Mouse (Mus musculus) ES-Bruce4 (cell line): Measurements from ENCODE around the gene Ccdc62.

Source experiments
- CTCF ChIP-seq: IDR thresholded peaks from one replicate; pipeline ENCODE4 v1.8.1; 2011; ENCODE audit warnings: low read depth, low read length
- EP300 ChIP-seq: IDR thresholded peaks from 2 replicates; pipeline ENCODE4 v1.6.1; 2011; ENCODE audit warnings: low read depth, low read length; ENCODE audit not compliant: insufficient read depth
- POLR2A ChIP-seq: IDR thresholded peaks from one replicate; pipeline ENCODE4 v1.8.1; 2011; ENCODE audit warnings: low read length; ENCODE audit not compliant: insufficient read depth

- TF ChIP-seq POLR2A = no peak
- no peak for TF ChIP-seq CTCF
- TF ChIP-seq EP300 = no peak
Observed at GRCm38 (mm10) chr5:123927118-123927517, 3.4 kb upstream of the Ccdc62 start, which contains the start of gene Gm43518.
